Mouse (Mus musculus): ENCODE data around the gene Nemp1. TPM values are rescaled to one million over a fixed set of nuclear protein-coding genes. Genes with fewer than 3 reads are reported as not detected.

Nemp1 gene
- polyA plus RNA-seq, 1 experiment = not detected

DNA sequence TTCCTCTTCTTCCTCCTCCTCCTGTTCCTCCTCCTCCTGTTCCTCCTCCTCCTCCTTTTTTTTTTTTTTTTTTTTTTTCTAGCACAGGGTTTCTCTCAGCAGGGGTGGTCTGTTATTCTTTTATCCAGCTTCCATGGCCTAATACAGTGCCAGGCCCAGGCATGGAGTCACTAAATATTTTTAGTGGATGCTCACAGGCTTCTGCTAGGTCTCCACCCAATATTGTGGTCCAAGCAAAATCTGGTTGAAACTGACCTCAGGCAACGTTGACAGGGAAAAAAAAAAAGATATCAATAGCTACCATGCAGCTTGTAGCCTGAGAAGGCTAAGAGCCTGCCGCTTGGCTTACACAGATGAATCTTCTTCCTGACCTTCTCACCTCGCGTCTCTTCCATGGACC lies 44.0 kb upstream of the Nemp1 start:
- TF ChIP-seq CTCF (IDR thresholded peaks at IDR 0.05; ENCODE audit: insufficient read depth, low read depth, low read length) (no peak), POLR2A (IDR thresholded peaks at IDR 0.05; ENCODE audit: insufficient read depth, low read depth, low read length) (no peak)
- WGBS = 76% methylated on average over 4 of the region's 4 CpGs

DNA sequence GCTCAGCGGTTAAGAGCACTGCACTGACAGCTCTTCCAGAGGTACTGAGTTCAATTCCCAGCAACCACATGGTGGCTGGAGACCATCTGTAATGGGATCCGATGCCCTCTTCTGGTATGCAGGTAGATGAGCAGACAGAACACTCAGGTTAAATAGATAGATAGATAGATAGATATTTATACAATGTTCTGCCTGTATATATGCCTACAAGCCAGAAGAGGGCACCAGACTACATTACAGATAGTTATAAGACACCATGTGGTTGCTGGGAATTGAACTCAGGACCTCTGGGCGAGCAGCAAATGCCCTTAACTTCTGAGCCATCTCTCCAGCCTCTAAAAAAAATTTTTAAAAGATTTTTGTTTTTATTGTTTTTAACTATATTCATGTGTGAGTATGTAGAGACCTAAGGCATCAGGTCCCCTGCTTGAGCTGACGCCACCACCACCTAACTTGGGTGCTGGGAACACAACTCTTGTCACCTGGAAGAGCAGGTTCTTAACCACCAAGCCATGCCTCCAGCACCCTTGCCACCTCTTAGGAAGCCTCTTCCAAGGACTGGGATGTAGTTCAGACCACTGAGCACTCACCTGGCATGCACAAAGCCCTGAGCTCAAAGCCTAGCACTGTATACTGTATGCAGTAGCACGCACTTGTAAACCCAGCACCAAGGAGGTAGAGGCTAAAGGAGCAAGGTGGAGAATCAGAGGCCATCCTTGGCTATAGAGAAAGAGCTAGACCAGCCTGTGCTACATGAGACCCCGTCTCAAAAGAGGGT lies 43.1 kb upstream of the Nemp1 start:
- TF ChIP-seq POLR2A (IDR thresholded peaks at IDR 0.05; ENCODE audit: insufficient read depth, low read depth, low read length) = no peak
- TF ChIP-seq CTCF (IDR thresholded peaks at IDR 0.05; ENCODE audit: insufficient read depth, low read depth, low read length) = no peak
- H3K4me3 ChIP-seq (ENCODE audit: insufficient read depth, low read depth, low read length) = no peak overlapping the region
- H3K27ac ChIP-seq (ENCODE audit: insufficient read depth, low read depth, low read length) = no peak overlapping the region
- WGBS = 96% methylated on average over 6 of the region's 6 CpGs
- peaks cover 14% of the 10 kb centered on the region for H3K4me1 ChIP-seq (ENCODE audit: control insufficient read depth, insufficient read depth, low read length)

More for the DNA sequence above, 44.0 kb upstream of the Nemp1 start:
- Histone ChIP-seq H3K4me3 (ENCODE audit: insufficient read depth, low read depth, low read length) (no peak overlapping the region), H3K27ac (ENCODE audit: insufficient read depth, low read depth, low read length) (no peak overlapping the region), H3K4me1 (ENCODE audit: control insufficient read depth, insufficient read depth, low read length) (peaks cover 19% of the 10 kb centered on the region)

DNA sequence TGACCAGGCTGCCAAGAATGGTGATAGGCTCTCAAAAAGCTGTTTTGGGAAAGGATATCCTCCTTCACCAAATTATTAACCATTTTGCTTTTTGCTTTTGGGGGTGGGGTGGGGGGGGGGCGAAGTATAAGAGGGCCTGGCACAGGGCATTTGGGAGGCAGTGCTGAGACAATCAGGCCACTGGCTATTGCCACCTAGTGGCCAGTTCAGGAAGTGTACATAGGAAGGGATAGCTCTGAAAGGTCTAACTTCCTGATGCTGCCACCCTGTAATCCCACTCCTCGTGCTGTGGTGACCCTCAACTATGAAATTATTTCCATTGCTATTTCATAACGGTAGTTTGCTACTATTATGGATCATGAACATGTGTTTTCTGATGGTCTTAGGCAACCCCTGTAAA lies 40.3 kb upstream of the Nemp1 start:
- WGBS = 86% methylated on average over 3 of the region's 3 CpGs
- peaks cover 5% of the 10 kb centered on the region; the same call in 1 of the 2 replicates for H3K4me1 ChIP-seq (ENCODE audit: control insufficient read depth, insufficient read depth, low read length)
- TF ChIP-seq POLR2A (IDR thresholded peaks at IDR 0.05; ENCODE audit: insufficient read depth, low read depth, low read length) = no peak
- no peak for TF ChIP-seq CTCF (IDR thresholded peaks at IDR 0.05; ENCODE audit: insufficient read depth, low read depth, low read length)
- no peak overlapping the region for H3K4me3 ChIP-seq (ENCODE audit: insufficient read depth, low read depth, low read length)
- no peak overlapping the region for H3K27ac ChIP-seq (ENCODE audit: insufficient read depth, low read depth, low read length)

DNA sequence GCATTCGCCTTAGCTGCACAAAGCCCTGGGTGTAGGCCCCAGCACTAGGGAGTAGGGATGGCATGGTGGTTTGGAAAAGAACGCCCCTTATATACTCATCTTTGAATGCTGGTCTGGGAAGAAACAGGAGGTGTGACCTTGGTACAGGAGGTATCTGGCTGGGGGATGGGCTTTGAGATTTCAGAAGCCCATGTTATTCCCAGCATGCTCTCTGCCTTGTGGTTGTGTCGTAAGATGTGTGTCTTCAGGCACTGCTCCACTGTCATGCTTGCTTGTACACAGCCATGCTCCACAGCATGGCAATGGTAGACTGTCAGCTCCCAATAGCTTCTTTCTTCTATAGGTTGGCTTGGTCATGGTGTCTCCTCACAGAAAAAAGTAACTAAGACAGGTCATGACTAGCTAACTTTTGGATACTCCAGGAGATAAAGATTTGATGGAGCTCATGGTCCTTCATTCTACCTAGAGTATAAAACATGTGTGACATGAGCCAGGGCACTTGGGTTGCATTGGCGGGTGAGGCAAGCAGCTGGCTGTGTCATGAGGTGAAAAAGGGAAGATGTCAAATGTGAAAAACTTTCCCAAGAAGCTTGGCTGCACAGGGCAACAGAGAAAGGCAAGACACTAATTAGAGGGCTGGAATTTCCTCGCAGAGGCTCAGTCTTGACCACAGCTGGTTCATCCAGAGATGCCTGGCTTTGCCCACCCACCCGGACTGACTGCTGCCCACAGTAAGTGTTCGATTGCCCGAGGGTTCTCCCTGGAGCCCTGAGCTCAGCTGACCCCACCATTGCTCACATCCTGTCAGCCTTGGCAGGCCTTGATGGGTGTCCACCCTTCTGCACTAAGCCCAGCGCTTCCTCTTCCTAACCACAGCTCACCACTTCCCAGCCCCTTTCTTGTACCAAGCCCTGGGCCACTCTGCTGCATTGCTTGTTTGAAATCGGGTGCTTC lies 35.2 kb upstream of the Nemp1 start:
- no peak overlapping the region for H3K27ac ChIP-seq (ENCODE audit: insufficient read depth, low read depth, low read length)
- no peaks in the 10 kb centered on the region for H3K4me1 ChIP-seq (ENCODE audit: control insufficient read depth, insufficient read depth, low read length)
- H3K4me3 ChIP-seq (ENCODE audit: insufficient read depth, low read depth, low read length) = no peak overlapping the region
- WGBS = 89% methylated on average over 10 of the region's 10 CpGs
- TF ChIP-seq POLR2A (IDR thresholded peaks at IDR 0.05; ENCODE audit: insufficient read depth, low read depth, low read length) = no peak
- TF ChIP-seq CTCF (IDR thresholded peaks at IDR 0.05; ENCODE audit: insufficient read depth, low read depth, low read length) = no peak

DNA sequence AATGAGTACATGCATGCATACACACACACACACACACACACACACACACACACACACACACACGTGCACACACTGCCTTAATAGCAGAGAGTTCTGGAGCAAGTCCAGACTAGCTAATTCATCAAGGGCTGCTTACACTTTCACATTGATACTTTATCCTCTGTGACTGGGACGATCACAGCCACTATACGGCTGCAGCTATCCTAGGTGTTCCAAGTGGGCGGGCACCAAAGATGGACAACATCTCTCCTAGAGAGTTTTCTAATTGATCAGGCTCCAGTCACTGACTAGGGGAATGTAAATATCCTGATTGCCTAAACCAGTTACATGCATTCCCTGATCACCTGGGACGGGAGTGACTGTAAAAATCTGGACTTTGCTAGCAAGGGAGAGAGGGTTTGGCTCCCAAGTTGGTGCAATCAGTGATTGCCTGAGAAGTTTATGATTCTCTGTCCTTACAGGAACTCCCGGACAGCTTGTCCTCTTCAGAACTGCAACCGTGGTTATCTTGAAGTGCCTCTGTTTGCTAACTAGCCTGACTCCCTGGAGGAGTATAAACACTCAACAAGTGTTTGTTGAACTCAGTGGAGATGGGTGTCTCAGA lies 33.9 kb upstream of the Nemp1 start:
- WGBS = 80% methylated on average over 7 of the region's 7 CpGs
- Histone ChIP-seq H3K27ac (ENCODE audit: insufficient read depth, low read depth, low read length) (no peak overlapping the region), H3K4me3 (ENCODE audit: insufficient read depth, low read depth, low read length) (no peak overlapping the region), H3K4me1 (ENCODE audit: control insufficient read depth, insufficient read depth, low read length) (no peaks in the 10 kb centered on the region)
- TF ChIP-seq CTCF (IDR thresholded peaks at IDR 0.05; ENCODE audit: insufficient read depth, low read depth, low read length) (no peak), POLR2A (IDR thresholded peaks at IDR 0.05; ENCODE audit: insufficient read depth, low read depth, low read length) (no peak)

DNA sequence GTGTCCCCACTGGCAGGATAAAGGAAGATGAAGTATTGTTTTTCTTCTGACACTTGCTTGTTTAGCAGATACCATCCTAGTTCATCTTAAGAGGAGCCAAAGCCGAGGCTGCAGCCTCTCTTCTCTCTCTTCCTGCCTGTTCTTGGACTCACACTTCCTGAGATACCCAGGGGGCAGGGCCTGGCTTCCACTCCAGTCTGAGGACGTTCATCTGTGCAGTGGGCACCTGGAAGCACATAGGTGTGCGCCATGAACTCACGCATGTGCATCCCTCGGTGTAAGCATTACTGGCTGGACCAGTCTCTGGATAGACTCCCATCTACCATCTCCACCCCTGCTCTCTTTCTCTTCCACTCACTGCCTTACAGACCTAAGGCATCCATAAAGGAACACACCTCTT lies 26.3 kb upstream of the Nemp1 start:
- TF ChIP-seq POLR2A (IDR thresholded peaks at IDR 0.05; ENCODE audit: insufficient read depth, low read depth, low read length) (no peak), CTCF (IDR thresholded peaks at IDR 0.05; ENCODE audit: insufficient read depth, low read depth, low read length) (no peak)
- peaks cover 20% of the 10 kb centered on the region for H3K4me1 ChIP-seq (ENCODE audit: control insufficient read depth, insufficient read depth, low read length)
- WGBS = 75% methylated on average over 5 of the region's 5 CpGs
- H3K4me3 ChIP-seq (ENCODE audit: insufficient read depth, low read depth, low read length) = no peak overlapping the region
- no peak overlapping the region for H3K27ac ChIP-seq (ENCODE audit: insufficient read depth, low read depth, low read length)

DNA sequence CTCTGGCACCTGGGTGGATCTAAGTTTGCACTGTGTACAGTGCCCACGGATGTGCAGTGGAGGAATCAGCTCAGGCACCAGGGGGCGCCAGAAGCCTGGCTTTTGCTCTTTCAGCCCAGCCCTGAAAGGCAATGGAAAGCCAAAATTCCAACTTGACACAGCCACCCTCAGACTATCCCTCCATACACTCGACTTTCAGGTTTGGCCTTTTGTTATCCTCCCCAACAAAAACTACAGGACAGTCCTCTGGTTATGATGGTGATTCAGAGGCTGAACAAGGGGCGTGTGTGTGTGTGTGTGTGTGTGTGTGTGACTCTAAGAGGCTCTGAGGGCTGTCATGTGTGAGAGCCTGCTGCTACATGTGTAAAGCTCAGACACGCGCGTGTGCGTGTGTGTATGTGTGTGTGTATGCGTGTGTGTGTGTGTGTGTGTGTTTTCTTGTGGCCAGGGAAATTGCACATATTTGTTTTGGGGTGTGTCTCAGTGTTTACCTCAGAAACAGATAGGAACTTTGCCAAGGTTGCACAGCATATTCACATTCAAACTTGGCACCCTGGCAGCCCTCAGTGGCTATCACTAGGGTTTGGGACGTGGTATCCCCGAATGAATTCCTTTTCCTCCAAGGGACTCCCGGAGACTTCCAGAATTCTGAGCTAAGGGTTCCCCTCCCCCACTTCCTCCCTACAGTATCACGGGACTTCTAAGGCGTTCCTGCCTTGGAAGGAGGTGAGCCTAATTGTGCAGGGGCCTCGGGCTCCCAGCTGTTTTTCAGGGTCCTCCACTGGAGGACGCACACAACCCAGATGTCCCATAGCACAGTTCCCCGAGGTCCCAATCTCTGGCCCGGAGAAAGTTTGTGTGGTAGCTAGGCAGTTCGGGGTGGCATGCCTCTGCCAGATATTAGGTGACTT lies 24.6 kb upstream of the Nemp1 start:
- TF ChIP-seq CTCF (IDR thresholded peaks at IDR 0.05; ENCODE audit: insufficient read depth, low read depth, low read length) = peak; percentile 91
- TF ChIP-seq POLR2A (IDR thresholded peaks at IDR 0.05; ENCODE audit: insufficient read depth, low read depth, low read length) = no peak
- Histone ChIP-seq H3K27ac (ENCODE audit: insufficient read depth, low read depth, low read length) (peak overlapping the region; percentile 9), H3K4me3 (ENCODE audit: insufficient read depth, low read depth, low read length) (peak overlapping the region; percentile 42), H3K4me1 (ENCODE audit: control insufficient read depth, insufficient read depth, low read length) (peaks cover 20% of the 10 kb centered on the region)
- WGBS = 9% methylated on average over 19 of the region's 19 CpGs

All from olfactory bulb, adult 2 months (tissue).